In the genomic region with DNA sequence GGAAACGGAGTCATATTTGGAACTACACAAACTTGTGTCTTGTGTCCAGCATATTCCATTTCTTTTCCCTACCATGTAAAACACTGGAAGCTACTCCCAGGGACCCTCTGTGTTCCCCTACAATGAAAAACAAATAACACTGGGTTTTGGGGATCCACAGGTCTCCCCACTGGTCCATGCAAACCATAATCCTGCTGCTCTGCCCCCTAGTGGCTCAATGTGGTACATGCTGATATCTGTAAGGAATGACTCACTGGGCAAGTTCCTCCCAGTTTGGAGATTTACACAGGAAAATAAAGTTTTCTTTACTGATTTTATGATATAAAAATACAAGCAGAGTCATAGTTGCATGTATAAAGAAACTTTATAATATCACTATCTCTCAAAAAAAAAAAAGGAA, we compare ENCODE assay signal across 9 mouse cellular contexts.
DNase-seq lines count a peak whose midpoint lies in the region; ATAC-seq lines count a peak whose summit lies in the region.
"Had no signal": no experiment of that assay in that cellular context is flagged by ENCODE, and none has a peak within 500 bp of the region (broad histone marks: within the 10 kb centered on the region; RNA-seq: fewer than 3 reads in every experiment).

No protein-coding gene starts in this region.

- no peaks in the 10 kb centered on the region for H3K36me3 ChIP-seq in splenic B cell, adult 2 months (ENCODE audit: control insufficient read depth, insufficient read depth, low read length, poor library complexity, severe bottlenecking)
- H3K36me3 ChIP-seq: heart, embryonic 15.5 days had no signal

- no peaks in the 10 kb centered on the region for H3K27me3 ChIP-seq in splenic B cell, adult 2 months (ENCODE audit: control insufficient read depth, insufficient read depth, low read length, poor library complexity, severe bottlenecking)
- H3K27me3 ChIP-seq: heart, embryonic 15.5 days had no signal

- ATAC-seq in frontal cortex, adult (ENCODE audit: low TSS enrichment), result no peak

- peak; percentile 20 to 64 for DNase-seq in heart, adult 18-20 months
- no peak for DNase-seq in heart, adult 11 months
- DNase-seq in 3T3-L1 (ENCODE audit: low read depth, low spot score), result peak; percentile 51
- peak; percentile 75 for DNase-seq in adrenal gland, postnatal 14 days
- DNase-seq in kidney, postnatal 4 days, result peak; percentile 42 to 51
- peak; percentile 1 for DNase-seq in splenic B cell, adult 2 months (ENCODE audit: low read depth, low spot score)
- DNase-seq in gastrocnemius, adult 8-10 months (ENCODE audit: low spot score in 2 of 2), result no peak

Comparison
In these comparisons a context has a peak if more than half of its experiments do, and no peak if none do; other contexts are left out.
1. DNase-seq: peak in heart, adult 18-20 months (2 of 2), 3T3-L1 (single experiment), adrenal gland, postnatal 14 days (single experiment), kidney, postnatal 4 days (2 of 2) and splenic B cell, adult 2 months (single experiment); none in heart, adult 11 months (single experiment) and gastrocnemius, adult 8-10 months (0 of 2).